Mouse (Mus musculus) liver, adult 2 months (tissue): ENCODE data around the gene Zfand2a.

Source experiments
- CTCF ChIP-seq: fragments of 200-500 bp; IDR thresholded peaks from 2 replicates; pipeline ENCODE4 v1.5.1; 2011; ENCODE audit warnings: low read depth, low read length, control low read depth
- POLR2A ChIP-seq: fragments of 200-500 bp; IDR thresholded peaks from 2 replicates; pipeline ENCODE4 v1.6.1; 2011; ENCODE audit warnings: low read length, control low read depth; ENCODE audit not compliant: insufficient read depth; ENCODE audit errors: extremely low read depth

GRCm38 (mm10) chr5:139432747-139433508 is 51.4 kb downstream of the Zfand2a start:
- TF ChIP-seq CTCF (no peak), POLR2A (no peak)
